Mouse (Mus musculus): ENCODE data around the gene Coq9. TPM values are rescaled to one million over a fixed set of nuclear protein-coding genes. Genes with fewer than 3 reads are reported as not detected.

Coq9 gene
- polyA plus RNA-seq (2014; fragmentation: Illumina TruSeq; extraction: RNeasy Lipid Tissue Mini Kit (QIAGEN cat#74804); ENCODE audit: low read depth, low replicate concordance), result 23.5 TPM

DNA sequence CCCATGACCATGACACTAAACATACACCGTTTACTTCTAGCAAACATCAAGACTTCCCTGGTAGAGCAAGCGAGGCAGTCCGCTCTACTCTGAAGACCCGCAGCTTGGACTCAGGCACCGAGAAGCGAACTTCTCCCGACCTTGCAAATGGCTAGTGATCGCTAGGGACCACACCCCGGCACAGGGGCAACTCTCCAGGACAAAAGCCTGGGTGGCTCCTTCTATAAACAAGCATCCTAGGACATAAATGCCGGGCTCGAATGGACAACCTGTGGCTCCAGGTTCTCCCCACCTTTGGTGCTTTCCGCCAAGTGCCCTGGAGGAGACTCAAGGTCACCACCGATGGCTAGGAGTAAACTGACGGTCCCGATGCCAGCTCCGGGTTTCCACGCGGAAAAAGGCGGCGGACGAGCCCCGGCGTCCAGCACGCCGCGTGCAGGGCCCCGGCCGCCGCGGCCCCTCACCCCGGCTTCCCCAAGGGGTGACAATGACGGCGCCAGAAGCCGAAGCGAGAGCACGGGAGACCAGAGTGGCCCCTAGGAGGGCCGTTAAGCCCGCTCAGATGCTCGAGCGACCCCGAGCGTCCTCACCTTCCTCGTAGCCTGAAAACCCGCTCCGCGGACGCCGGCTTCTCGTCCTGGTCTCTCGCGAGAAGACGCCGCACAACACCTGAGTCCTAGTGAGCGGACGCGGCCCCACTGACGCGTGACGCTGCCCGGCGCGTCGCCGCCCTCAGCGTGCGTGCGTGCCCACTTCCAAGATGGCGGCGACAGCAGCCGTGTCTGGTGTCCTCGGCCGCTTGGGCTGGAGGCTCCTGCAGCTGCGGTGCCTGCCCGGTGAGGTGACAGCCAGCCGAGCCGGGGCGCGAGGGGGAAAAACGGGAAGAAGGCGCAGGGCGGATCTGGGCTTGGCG is at the start of gene Coq9, which contains the start of gene Ciapin1:
Coq9 (plus strand) TSS at position 660 of the 913 bp plus-strand sequence.
Ciapin1 (minus strand) TSS at position 697 of the 913 bp plus-strand sequence.

DNA sequence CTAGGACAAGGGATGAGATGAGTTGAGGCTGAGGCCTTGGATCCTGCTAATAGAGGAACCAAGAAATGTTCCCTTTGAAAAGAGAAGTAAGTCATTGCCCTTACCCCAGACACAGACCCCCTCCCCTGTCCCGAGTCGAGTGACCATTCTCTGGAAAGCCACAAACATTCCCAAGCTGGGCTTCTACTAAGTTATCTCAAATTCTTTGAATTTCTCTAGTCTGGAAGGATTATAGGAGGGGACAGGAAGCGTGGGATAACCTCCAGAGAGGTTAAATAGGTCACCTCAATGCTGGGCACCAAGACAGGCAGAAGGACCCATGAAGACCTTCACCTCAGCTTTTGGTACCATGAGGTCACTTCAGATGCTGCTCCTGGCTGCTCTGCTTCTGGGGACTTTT is 28.0 kb upstream of the Coq9 start, which contains the start of gene Ccl17:
Ccl17 (plus strand) TSS at position 301 of the 400 bp plus-strand sequence.

DNA sequence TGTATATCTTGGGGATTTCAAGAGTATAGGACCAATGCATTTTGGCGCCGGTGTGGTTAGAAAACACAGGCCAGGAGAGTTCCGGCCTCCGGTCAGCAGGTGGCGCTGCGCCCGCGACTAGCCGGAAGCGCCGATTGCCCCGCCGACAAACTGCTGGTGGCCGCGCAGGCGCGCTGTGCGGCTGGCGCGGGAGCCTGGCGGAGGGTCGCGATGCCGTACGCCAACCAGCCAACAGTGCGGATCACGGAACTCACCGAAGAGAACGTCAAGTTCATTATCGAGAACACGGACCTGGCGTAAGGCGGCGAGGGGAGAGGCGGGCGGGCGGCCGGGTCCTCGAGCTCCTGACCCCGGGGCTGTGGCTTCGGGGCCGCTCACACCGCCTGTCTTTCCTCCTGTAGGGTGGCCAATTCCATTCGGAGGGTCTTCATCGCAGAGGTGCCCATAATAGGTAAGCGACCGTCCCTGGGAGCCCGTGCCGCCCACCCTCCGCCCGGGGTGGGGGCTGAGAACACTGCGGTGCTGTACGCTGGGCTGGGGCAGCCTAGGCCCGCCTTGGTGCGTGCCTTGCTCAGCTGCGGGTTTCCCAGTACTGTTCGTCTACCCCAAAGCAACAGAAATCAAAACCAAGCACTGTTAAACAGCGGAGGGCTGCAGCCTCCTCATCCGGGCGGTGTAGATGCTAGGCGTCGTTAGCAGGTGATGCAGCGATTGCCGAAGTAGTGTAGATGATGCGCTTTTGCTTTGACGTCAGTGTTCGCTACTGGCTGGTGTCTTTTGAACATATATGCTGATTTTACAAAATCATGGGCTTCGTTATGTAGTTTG is 19.4 kb downstream of the Coq9 start, which contains the start of gene Polr2c:
Polr2c (plus strand) TSS at position 105 of the 828 bp plus-strand sequence.

DNA sequence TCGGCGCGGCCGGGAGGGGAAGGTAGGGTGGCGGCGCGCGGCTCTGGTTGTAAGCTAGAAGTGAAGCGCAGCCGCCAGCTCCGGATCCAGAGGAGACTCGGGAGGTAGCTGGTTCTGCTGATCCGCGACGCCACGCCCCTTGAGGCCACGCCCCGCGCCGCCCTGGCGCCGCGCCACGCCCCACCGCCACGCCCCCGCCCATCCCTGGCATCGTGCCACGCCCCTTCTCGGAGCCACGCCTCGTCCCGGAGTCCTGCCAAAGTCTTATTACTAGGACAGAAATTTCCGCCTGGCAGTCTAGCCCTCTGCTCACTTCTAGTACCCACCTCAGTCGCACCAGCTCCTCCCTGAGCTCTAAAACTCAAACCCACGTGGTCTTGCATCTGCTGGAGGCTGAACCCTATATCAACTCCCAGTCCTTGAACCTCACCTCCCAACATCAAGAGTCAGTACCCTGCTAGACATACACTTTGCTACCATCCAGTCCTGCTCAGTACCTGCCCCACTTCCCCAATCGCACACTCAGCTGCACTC is 38.1 kb downstream of the Coq9 start, which contains the start of gene Dok4:
Dok4 (minus strand) TSS at position 134 of the 534 bp plus-strand sequence.

Other genes with a start within 250 kb of the Coq9 start
- 47.7 TPM for gene Rspry1, start 236.4 kb upstream of the Coq9 start, polyA plus RNA-seq (2014; fragmentation: Illumina TruSeq; extraction: RNeasy Lipid Tissue Mini Kit (QIAGEN cat#74804); ENCODE audit: low read depth, low replicate concordance)
- 66.5 TPM for gene Fam192a, start 236.3 kb upstream of the Coq9 start, polyA plus RNA-seq (2014; fragmentation: Illumina TruSeq; extraction: RNeasy Lipid Tissue Mini Kit (QIAGEN cat#74804); ENCODE audit: low read depth, low replicate concordance)
- 303 TPM for gene Arl2bp, start 171.7 kb upstream of the Coq9 start, polyA plus RNA-seq (2014; fragmentation: Illumina TruSeq; extraction: RNeasy Lipid Tissue Mini Kit (QIAGEN cat#74804); ENCODE audit: low read depth, low replicate concordance)
- not detected for gene Pllp, start 142.0 kb upstream of the Coq9 start, polyA plus RNA-seq (2014; fragmentation: Illumina TruSeq; extraction: RNeasy Lipid Tissue Mini Kit (QIAGEN cat#74804); ENCODE audit: low read depth, low replicate concordance)
- not detected for gene Ccl22, start 92.7 kb upstream of the Coq9 start, polyA plus RNA-seq (2014; fragmentation: Illumina TruSeq; extraction: RNeasy Lipid Tissue Mini Kit (QIAGEN cat#74804); ENCODE audit: low read depth, low replicate concordance)
- gene Cx3cl1, start 66.3 kb upstream of the Coq9 start, polyA plus RNA-seq (2014; fragmentation: Illumina TruSeq; extraction: RNeasy Lipid Tissue Mini Kit (QIAGEN cat#74804); ENCODE audit: low read depth, low replicate concordance), result 2.1 TPM
- not detected for gene Ccl17, start 27.9 kb upstream of the Coq9 start, polyA plus RNA-seq (2014; fragmentation: Illumina TruSeq; extraction: RNeasy Lipid Tissue Mini Kit (QIAGEN cat#74804); ENCODE audit: low read depth, low replicate concordance)
- gene Ciapin1, start within 50 bp of the Coq9 start, polyA plus RNA-seq (2014; fragmentation: Illumina TruSeq; extraction: RNeasy Lipid Tissue Mini Kit (QIAGEN cat#74804); ENCODE audit: low read depth, low replicate concordance), result 6.9 TPM
- gene Polr2c, start 19.1 kb downstream of the Coq9 start, polyA plus RNA-seq (2014; fragmentation: Illumina TruSeq; extraction: RNeasy Lipid Tissue Mini Kit (QIAGEN cat#74804); ENCODE audit: low read depth, low replicate concordance), result 6.4 TPM
- gene Dok4, start 38.0 kb downstream of the Coq9 start, polyA plus RNA-seq (2014; fragmentation: Illumina TruSeq; extraction: RNeasy Lipid Tissue Mini Kit (QIAGEN cat#74804); ENCODE audit: low read depth, low replicate concordance), result 1.5 TPM
- gene Ccdc102a, start 79.8 kb downstream of the Coq9 start, polyA plus RNA-seq (2014; fragmentation: Illumina TruSeq; extraction: RNeasy Lipid Tissue Mini Kit (QIAGEN cat#74804); ENCODE audit: low read depth, low replicate concordance), result not detected
- gene Adgrg5, start 85.4 kb downstream of the Coq9 start, polyA plus RNA-seq (2014; fragmentation: Illumina TruSeq; extraction: RNeasy Lipid Tissue Mini Kit (QIAGEN cat#74804); ENCODE audit: low read depth, low replicate concordance), result not detected
- gene Adgrg1, start 136.4 kb downstream of the Coq9 start, polyA plus RNA-seq (2014; fragmentation: Illumina TruSeq; extraction: RNeasy Lipid Tissue Mini Kit (QIAGEN cat#74804); ENCODE audit: low read depth, low replicate concordance), result 1.6 TPM
- gene Adgrg3, start 179.4 kb downstream of the Coq9 start, polyA plus RNA-seq (2014; fragmentation: Illumina TruSeq; extraction: RNeasy Lipid Tissue Mini Kit (QIAGEN cat#74804); ENCODE audit: low read depth, low replicate concordance), result 1.3 TPM
- gene Drc7, start 216.8 kb downstream of the Coq9 start, polyA plus RNA-seq (2014; fragmentation: Illumina TruSeq; extraction: RNeasy Lipid Tissue Mini Kit (QIAGEN cat#74804); ENCODE audit: low read depth, low replicate concordance), result not detected
- gene Katnb1, start 242.9 kb downstream of the Coq9 start, polyA plus RNA-seq (2014; fragmentation: Illumina TruSeq; extraction: RNeasy Lipid Tissue Mini Kit (QIAGEN cat#74804); ENCODE audit: low read depth, low replicate concordance), result 0.29 TPM